Mouse (Mus musculus): ENCODE results near the gene Sox5. TPM values are rescaled to one million over a fixed set of nuclear protein-coding genes. Genes with fewer than 3 reads are reported as not detected.

Sox5 gene
- polyA plus RNA-seq, 1 experiment, result 0.85 TPM

DNA sequence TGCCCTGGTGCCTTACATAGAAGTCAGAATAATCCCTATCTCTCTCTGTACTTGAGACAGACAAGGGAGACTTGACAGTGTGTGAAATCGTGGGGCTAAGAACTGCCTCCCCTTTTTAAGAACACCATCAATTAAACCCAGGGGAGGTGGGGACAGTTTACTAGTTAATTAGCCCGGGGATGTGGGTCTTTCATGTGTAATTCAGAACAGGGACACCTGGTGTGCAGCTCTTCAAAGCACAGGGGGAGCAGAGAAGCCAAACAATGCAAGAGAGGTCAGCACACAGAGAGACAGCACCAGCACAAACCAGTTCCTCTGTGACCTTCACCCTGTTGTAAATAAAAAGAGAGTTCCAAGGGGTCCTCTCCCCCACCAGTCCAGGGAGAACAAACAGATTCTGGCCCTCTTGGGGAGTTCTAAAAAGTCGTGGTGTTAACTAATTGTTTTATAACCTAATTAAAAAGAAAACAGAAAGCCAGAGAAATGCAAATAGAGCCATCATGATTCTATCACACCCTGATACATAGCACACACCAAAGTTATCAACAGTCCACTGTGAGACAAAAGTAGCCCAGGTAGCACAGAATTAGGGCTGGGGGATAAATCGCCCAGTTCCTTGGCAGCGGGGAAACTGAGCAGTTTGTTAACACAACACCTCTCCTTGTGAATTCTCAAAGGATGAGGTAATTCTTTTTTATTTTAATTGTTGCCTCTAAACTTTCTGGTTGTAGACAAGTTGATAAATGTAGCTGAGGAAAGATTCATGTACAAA is 420.3 kb downstream of the Sox5 start:
- WGBS, result 30% methylated on average over 5 of the region's 5 CpGs
- Histone ChIP-seq H3K36me3 (ENCODE audit: control insufficient read depth, insufficient read depth, low read length) (no peaks in the 10 kb centered on the region), H3K4me1 (ENCODE audit: control insufficient read depth, insufficient read depth, insufficient read length, low read length) (no peaks in the 10 kb centered on the region), H3K4me3 (ENCODE audit: low read depth, low read length) (no peak overlapping the region), H3K27ac (ENCODE audit: insufficient read depth, low read depth, low read length) (no peak overlapping the region), H3K27me3 (ENCODE audit: control insufficient read depth, insufficient read depth, low read length) (no peaks in the 10 kb centered on the region)
- no peak for TF ChIP-seq POLR2A (IDR thresholded peaks at IDR 0.05; ENCODE audit: low read depth, low read length)
- TF ChIP-seq CTCF (IDR thresholded peaks at IDR 0.05; ENCODE audit: extremely low read depth, insufficient read length, insufficient replicate concordance, low read depth, low read length), result no peak

DNA sequence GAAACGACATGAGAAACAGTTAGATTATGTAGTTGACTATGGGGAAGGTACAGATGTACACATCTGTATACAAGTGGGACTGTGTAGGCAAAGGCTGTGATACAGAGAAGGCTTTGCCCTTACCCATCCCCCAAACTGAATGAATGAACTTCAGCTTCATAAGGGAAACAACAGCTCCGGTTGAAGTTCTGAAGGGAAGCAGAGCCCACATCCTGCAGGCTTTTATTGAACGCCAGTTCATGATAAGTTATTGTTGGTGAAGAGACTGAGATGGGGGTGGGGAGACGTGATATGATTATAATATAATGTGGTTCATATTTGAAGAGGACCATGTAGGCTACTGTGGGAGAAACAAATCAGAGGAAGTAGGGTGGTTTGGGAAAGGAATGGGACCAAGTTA is 424.7 kb downstream of the Sox5 start:
- Histone ChIP-seq H3K4me1 (ENCODE audit: control insufficient read depth, insufficient read depth, insufficient read length, low read length) (no peaks in the 10 kb centered on the region), H3K36me3 (ENCODE audit: control insufficient read depth, insufficient read depth, low read length) (no peaks in the 10 kb centered on the region), H3K4me3 (ENCODE audit: low read depth, low read length) (no peak overlapping the region), H3K27ac (ENCODE audit: insufficient read depth, low read depth, low read length) (no peak overlapping the region), H3K27me3 (ENCODE audit: control insufficient read depth, insufficient read depth, low read length) (no peaks in the 10 kb centered on the region)
- 68% methylated on average over 4 of the region's 4 CpGs for WGBS
- TF ChIP-seq CTCF (IDR thresholded peaks at IDR 0.05; ENCODE audit: extremely low read depth, insufficient read length, insufficient replicate concordance, low read depth, low read length) (no peak), POLR2A (IDR thresholded peaks at IDR 0.05; ENCODE audit: low read depth, low read length) (no peak)

DNA sequence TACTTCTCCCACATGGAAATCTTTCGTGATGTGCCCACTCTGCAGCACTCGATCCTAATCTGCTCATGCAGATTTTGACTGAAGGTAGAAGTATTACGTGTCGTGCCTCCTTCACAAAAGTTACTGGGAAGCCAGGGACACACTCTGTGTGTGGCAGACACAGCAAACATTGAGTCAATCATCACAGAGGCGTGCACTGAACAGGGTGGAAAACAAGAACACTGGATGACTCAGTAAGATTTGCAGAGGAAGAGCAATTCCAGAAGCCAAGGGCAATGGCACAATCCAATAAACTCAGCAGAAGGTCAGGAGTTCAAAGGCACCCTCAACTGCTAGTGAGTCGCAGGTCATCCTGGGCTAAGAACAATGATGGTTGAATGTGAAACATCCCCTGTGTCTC is 430.7 kb downstream of the Sox5 start:
- Histone ChIP-seq H3K27ac (ENCODE audit: insufficient read depth, low read depth, low read length) (no peak overlapping the region), H3K27me3 (ENCODE audit: control insufficient read depth, insufficient read depth, low read length) (no peaks in the 10 kb centered on the region), H3K4me1 (ENCODE audit: control insufficient read depth, insufficient read depth, insufficient read length, low read length) (no peaks in the 10 kb centered on the region), H3K4me3 (ENCODE audit: low read depth, low read length) (no peak overlapping the region), H3K36me3 (ENCODE audit: control insufficient read depth, insufficient read depth, low read length) (no peaks in the 10 kb centered on the region)
- TF ChIP-seq CTCF (IDR thresholded peaks at IDR 0.05; ENCODE audit: extremely low read depth, insufficient read length, insufficient replicate concordance, low read depth, low read length) (no peak), POLR2A (IDR thresholded peaks at IDR 0.05; ENCODE audit: low read depth, low read length) (no peak)
- WGBS, result 85% methylated on average over 6 of the region's 6 CpGs

DNA sequence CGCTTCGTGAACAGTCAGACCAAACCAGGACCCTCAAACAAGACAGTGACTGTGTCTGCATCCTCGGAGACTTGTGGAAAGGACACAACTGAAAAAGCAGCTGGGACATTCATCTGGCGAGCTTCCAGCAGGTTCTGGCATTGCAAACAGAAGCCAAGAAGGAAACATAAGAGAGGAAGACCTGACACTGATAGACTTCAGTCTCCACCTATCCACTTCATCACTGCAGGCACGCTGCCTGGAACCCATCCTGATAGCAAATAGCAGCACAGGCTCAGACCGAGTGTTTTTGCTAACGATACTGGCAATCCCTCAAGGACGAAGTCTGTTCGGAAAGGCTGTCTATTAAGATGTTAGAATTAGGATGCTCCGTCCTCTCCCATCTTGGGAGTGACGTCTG is 438.4 kb downstream of the Sox5 start:
- WGBS, result 64% methylated on average over 11 of the region's 11 CpGs
- no peaks in the 10 kb centered on the region for H3K27me3 ChIP-seq (ENCODE audit: control insufficient read depth, insufficient read depth, low read length)
- H3K36me3 ChIP-seq (ENCODE audit: control insufficient read depth, insufficient read depth, low read length), result no peaks in the 10 kb centered on the region
- no peak for TF ChIP-seq POLR2A (IDR thresholded peaks at IDR 0.05; ENCODE audit: low read depth, low read length)
- no peak for TF ChIP-seq CTCF (IDR thresholded peaks at IDR 0.05; ENCODE audit: extremely low read depth, insufficient read length, insufficient replicate concordance, low read depth, low read length)
- H3K4me3 ChIP-seq (ENCODE audit: low read depth, low read length), result no peak overlapping the region
- no peaks in the 10 kb centered on the region for H3K4me1 ChIP-seq (ENCODE audit: control insufficient read depth, insufficient read depth, insufficient read length, low read length)
- no peak overlapping the region for H3K27ac ChIP-seq (ENCODE audit: insufficient read depth, low read depth, low read length)

DNA sequence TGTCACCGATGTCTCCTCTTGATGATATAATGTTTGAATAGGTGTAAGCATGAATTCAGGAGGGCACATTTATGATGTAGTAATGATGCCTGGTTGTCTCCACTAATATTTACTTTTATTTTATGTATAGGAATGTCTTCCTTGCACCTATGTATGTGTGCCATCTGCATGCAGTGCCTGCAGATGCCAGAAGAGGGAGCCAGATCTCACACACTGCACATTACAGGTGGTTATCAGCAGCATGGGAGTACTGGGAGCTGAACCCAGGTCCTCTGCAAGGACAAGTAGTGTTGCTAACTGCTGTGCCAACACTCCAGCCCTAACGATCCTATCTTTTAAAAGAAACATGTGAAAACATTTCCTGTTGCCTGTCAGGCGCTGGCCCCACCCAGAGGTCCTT is 442.2 kb downstream of the Sox5 start:
- H3K4me3 ChIP-seq (ENCODE audit: low read depth, low read length), result no peak overlapping the region
- WGBS, result 92% methylated on average over 3 of the region's 3 CpGs
- no peak overlapping the region for H3K27ac ChIP-seq (ENCODE audit: insufficient read depth, low read depth, low read length)
- H3K27me3 ChIP-seq (ENCODE audit: control insufficient read depth, insufficient read depth, low read length), result no peaks in the 10 kb centered on the region
- H3K4me1 ChIP-seq (ENCODE audit: control insufficient read depth, insufficient read depth, insufficient read length, low read length), result no peaks in the 10 kb centered on the region
- TF ChIP-seq CTCF (IDR thresholded peaks at IDR 0.05; ENCODE audit: extremely low read depth, insufficient read length, insufficient replicate concordance, low read depth, low read length) (no peak; the same call in 1 of the 2 replicates), POLR2A (IDR thresholded peaks at IDR 0.05; ENCODE audit: low read depth, low read length) (no peak)
- no peaks in the 10 kb centered on the region for H3K36me3 ChIP-seq (ENCODE audit: control insufficient read depth, insufficient read depth, low read length)

DNA sequence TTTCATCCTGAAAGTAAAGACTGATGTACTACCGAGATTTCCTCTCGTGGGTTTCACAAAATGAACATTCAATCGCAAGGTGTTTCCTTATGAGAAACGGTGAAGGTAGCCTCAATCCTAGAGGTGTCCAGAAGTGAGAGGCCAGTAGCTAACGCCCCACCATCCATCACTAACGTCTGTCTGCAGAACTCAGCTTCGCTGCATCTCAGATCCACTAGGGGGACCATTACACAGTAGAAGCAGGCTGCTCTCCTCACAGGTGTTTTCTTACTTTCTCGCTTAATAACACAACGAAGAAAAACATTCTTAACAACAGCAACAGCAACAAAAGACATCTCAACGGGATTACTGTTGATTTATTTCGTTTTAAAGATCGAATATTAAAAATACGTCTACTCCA is 442.8 kb downstream of the Sox5 start:
- no peak overlapping the region for H3K4me3 ChIP-seq (ENCODE audit: low read depth, low read length)
- H3K27me3 ChIP-seq (ENCODE audit: control insufficient read depth, insufficient read depth, low read length), result no peaks in the 10 kb centered on the region
- no peaks in the 10 kb centered on the region for H3K36me3 ChIP-seq (ENCODE audit: control insufficient read depth, insufficient read depth, low read length)
- 74% methylated on average over 13 of the region's 13 CpGs for WGBS
- TF ChIP-seq POLR2A (IDR thresholded peaks at IDR 0.05; ENCODE audit: low read depth, low read length), result no peak
- no peak for TF ChIP-seq CTCF (IDR thresholded peaks at IDR 0.05; ENCODE audit: extremely low read depth, insufficient read length, insufficient replicate concordance, low read depth, low read length)
- H3K27ac ChIP-seq (ENCODE audit: insufficient read depth, low read depth, low read length), result no peak overlapping the region
- H3K4me1 ChIP-seq (ENCODE audit: control insufficient read depth, insufficient read depth, insufficient read length, low read length), result no peaks in the 10 kb centered on the region

DNA sequence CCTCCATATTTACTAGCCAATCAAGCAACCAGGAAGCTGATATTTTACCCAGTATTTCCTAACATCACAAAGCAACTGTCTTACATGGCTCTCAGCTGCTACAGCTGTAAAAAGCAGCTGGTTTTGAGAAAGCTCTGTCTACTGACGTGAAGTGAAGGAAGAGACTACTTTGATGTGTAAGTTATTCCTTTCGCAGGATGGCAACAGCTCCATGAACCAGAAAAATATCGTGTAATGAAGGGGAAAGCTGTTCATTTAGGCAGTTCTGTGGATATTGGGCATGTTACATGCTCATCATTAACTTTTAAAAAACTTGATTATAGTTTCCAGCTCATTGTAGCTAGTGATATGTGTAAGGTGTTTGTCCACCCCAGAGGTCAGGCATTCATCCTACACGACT is 443.6 kb downstream of the Sox5 start:
- WGBS, result 85% methylated on average over 4 of the region's 4 CpGs
- Histone ChIP-seq H3K4me1 (ENCODE audit: control insufficient read depth, insufficient read depth, insufficient read length, low read length) (no peaks in the 10 kb centered on the region), H3K27me3 (ENCODE audit: control insufficient read depth, insufficient read depth, low read length) (no peaks in the 10 kb centered on the region), H3K27ac (ENCODE audit: insufficient read depth, low read depth, low read length) (no peak overlapping the region), H3K36me3 (ENCODE audit: control insufficient read depth, insufficient read depth, low read length) (no peaks in the 10 kb centered on the region), H3K4me3 (ENCODE audit: low read depth, low read length) (no peak overlapping the region)
- TF ChIP-seq CTCF (IDR thresholded peaks at IDR 0.05; ENCODE audit: extremely low read depth, insufficient read length, insufficient replicate concordance, low read depth, low read length) (no peak), POLR2A (IDR thresholded peaks at IDR 0.05; ENCODE audit: low read depth, low read length) (no peak)

All from small intestine, adult 2 months (tissue).